Mouse (Mus musculus) bone marrow, adult 2 months (tissue): Measurements from ENCODE around the gene Zfp979.

Experiments used
- CTCF ChIP-seq: fragments of 200-500 bp; IDR thresholded peaks from 2 replicates; pipeline ENCODE4 v1.5.1; 2011; ENCODE audit warnings: low read length, control low read depth; ENCODE audit not compliant: control insufficient read depth, insufficient read depth
- POLR2A ChIP-seq: fragments of 200-500 bp; IDR thresholded peaks from 2 replicates; pipeline ENCODE4 v1.6.1; 2011; ENCODE audit warnings: low read depth, mild to moderate bottlenecking, control low read depth, low read length, borderline replicate concordance; ENCODE audit not compliant: control insufficient read depth

- TF ChIP-seq POLR2A = no peak
- no peak for TF ChIP-seq CTCF
Measured at GRCm38 (mm10) chr4:147605521-147605920, 36.8 kb downstream of the Zfp979 start.
